Mouse (Mus musculus) left cerebral cortex, postnatal 14 days (tissue): ENCODE data around the gene Palm. TPM values are rescaled to one million over a fixed set of nuclear protein-coding genes. Genes with fewer than 3 reads are reported as not detected.
A peak's percentile ranks its signal among the peaks of the same experiment; 100 is the strongest.

Experiments used
- DNase-seq, 2 experiments: peaks; one replicate each; pipeline ENCODE4 v3.0.0; 2021 to 2022; ENCODE audit warnings: low spot score in 2 of 2, mixed read lengths in 1 of 2
- intact Hi-C: fragments of 180-260 bp; cut with DNase I; formaldehyde crosslinking; loops from one replicate; pipeline ENCODE4 v1.15.1; 2025
- total RNA-seq, 2 experiments: library from RNA; stranded (reverse); gene quantifications; 2 replicates each; pipeline ENCODE4 v1.2.3; 2021

Gene Palm
- total RNA-seq, 2 experiments from 2014 or later = 398 to 410 TPM

DNA sequence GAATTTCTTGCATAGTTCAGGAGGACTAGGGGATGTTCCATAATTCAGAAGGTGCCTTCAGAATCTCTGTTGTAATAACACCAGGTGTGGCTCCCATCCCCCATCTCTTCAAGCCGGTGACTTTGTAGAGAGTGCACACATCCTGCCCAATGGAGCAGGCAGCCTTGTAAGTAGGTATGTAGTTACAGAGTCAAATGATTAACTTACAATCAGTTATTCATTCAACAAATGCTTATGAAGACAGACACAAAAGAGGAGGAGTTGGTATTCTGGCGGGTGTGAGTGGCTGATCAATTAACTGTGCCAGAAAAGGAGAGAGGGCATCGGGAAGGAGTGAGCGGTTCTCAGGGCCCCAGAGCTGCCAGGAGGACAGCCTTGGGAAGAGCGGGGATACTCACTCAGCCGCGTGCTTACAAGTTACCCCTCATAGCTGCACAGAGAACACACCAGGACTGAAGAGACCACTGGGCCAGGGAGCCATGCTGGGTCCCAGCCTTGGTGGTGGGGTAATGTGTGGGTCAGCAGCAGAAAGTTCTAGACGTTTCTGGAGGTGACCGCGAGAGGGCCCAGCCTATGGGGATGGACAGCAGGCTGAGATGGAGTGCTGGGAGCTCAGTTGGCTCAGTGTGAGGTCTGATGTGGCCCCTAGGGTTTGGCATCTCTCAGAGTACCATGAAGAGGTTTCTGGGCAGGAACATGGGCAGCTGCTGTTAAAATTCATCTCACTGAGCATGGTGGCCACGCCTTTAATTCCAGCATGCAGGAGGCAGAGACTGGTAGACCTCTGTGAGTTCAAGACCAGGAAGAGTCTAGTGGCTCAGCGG is 22.5 kb downstream of the Palm start:
- no peak for DNase-seq
- intact Hi-C loops = no loop called here

GRCm38 (mm10) chr10:79817111-79817510 is 23.7 kb downstream of the Palm start:
- intact Hi-C loops = no loop called here
- DNase-seq = no peak

GRCm38 (mm10) chr10:79818225-79818624 is 24.9 kb downstream of the Palm start:
- no peak for DNase-seq
- intact Hi-C loops = no loop called here

GRCm38 (mm10) chr10:79819606-79820005 is 26.2 kb downstream of the Palm start:
- no peak for DNase-seq
- intact Hi-C loops = no loop called here

GRCm38 (mm10) chr10:79820277-79820676 is 26.9 kb downstream of the Palm start:
- no peak for DNase-seq
- intact Hi-C loops = no loop called here

- intact Hi-C loops = no loop called here
- DNase-seq = no peak
These were observed 27.4 kb downstream of the Palm start, which contains the start of gene Misp for GRCm38 (mm10) chr10:79820782-79821181. Misp (plus strand) TSS chr10:79820989.

- intact Hi-C loops = no loop called here
- no peak for DNase-seq
These were observed 28.4 kb downstream of the Palm start for GRCm38 (mm10) chr10:79821731-79822130.

DNA sequence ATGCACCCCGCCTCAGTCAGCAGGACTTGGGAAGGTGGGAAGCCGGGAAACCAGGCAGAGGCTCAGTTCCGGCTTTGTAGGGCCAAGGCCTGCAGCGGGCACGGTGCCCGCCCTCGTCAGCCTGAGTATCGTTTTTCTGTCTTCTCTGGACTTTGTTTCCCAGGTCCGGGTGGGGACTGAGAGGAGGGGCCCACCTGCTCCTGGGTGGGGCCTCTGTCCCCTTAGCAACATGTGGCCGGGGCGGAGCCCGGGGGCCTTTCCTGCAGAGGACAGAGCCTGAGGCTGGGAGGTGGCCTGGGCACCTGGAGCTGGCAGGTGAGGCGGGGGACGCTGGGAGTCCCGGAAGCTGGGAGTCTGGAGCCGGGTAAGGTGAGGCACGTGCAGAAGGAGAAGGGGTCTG is 29.0 kb downstream of the Palm start:
- no peak for DNase-seq
- intact Hi-C loops = no loop called here

- DNase-seq = no peak
- intact Hi-C loops = no loop called here
These were observed 29.6 kb downstream of the Palm start for GRCm38 (mm10) chr10:79823011-79823410.

DNA sequence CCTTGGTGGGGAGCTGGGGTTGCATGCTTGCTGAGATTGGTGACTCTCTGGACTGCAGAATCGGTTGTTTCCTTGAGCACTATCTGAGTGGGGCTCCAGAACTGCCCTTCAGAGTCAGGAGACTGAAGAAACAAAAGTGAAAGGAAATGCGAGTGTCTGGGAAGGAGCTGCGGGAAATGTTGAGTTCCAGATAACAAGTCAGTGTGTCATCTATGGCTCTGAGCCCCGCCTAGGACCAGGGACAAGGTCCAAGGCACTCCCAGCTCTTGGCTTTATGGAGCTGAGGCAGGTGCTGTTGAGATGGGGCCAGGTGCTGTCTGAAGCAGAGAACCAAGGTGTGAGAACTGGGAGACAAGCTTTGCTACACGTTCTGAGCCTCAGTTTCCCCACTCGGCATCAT is 31.0 kb downstream of the Palm start:
- DNase-seq = no peak
- intact Hi-C loops = no loop called here

- intact Hi-C loops = loop anchor here (5.0 kb wide), 1 partner anchor 51 kb away; no protein-coding TSS in a partner anchor
- DNase-seq = no peak
These were observed 38.2 kb downstream of the Palm start for GRCm38 (mm10) chr10:79831583-79831982.

GRCm38 (mm10) chr10:79832026-79832785 is 38.8 kb downstream of the Palm start:
- intact Hi-C loops = loop anchor here (5.0 kb wide), 1 partner anchor 50 kb away; no protein-coding TSS in a partner anchor
- DNase-seq = no peak

DNA sequence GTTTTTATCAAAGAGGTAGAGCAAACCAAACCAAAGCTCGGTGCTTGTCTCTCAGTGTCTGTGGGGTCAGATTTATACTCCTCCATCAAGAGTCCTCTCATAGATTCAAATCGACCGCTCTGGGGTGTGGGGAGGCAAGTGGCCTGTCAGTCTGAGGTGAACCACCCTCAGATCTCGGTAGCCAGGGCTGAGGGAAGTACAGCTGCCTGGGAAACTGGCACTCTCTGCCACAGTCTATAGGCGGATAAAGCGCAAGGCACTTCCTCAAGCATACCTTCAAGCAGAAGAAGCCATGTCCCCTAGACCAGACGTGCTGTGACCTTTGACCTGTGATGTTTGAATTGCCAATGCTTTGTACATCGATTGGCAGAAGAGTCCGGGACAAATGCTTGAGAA is 39.4 kb downstream of the Palm start:
- DNase-seq = no peak
- intact Hi-C loops = loop anchor here (5.0 kb wide), 1 partner anchor 50 kb away; no protein-coding TSS in a partner anchor

GRCm38 (mm10) chr10:79834769-79835398 is 41.5 kb downstream of the Palm start:
- peak; percentile 50 to 80 for DNase-seq
- intact Hi-C loops = loop anchor here (1.0 to 5.0 kb wide), 3 partner anchors 47 to 124 kb away; no protein-coding TSS in a partner anchor

- DNase-seq = no peak
- intact Hi-C loops = no loop called here
These were observed 43.5 kb downstream of the Palm start for GRCm38 (mm10) chr10:79836918-79837317.

DNA sequence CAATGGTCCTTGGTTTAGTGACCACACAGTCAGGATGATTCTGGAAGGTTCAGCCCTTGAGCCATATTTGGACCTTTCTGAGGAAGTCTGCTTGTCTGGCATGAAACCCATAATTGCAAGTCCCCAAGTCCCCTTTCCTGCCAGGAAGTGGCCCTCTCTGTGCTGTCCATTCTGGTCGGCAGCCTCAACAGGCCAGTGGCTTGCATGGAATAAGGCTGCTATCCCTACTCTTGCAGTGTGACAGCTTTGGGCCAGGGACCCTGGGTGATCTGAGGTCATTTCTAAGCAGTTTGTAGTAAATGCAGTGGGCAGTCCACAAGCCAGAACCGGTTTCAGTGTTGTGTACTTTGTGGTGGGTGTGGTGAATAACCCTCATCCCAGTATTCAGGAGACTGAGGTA is 44.8 kb downstream of the Palm start:
- intact Hi-C loops = no loop called here

GRCm38 (mm10) chr10:79840091-79840490 is 46.7 kb downstream of the Palm start:
- DNase-seq = no peak
- intact Hi-C loops = no loop called here

More for the DNA sequence above, 44.8 kb downstream of the Palm start:
- DNase-seq = no peak

- intact Hi-C loops = no loop called here
- DNase-seq = peak; percentile 73 to 88
These were observed 47.5 kb downstream of the Palm start for GRCm38 (mm10) chr10:79840644-79841551.

GRCm38 (mm10) chr10:79842322-79842721 is 49.0 kb downstream of the Palm start:
- DNase-seq = no peak
- intact Hi-C loops = no loop called here
